Mouse (Mus musculus): ENCODE measurements at regions not wholly inside any gene's neighbourhood (a gene's known extent, or its start where the extent isn't known, plus 50 kb on each side); places are given as distances from the start of the nearest gene placed in this dataset.

GRCm38 (mm10) chr19:50766171-50766570 is 87.7 kb upstream of the Sorcs1 start:
- DNase-seq: peak; percentile 1
